Mouse (Mus musculus) ES-E14 (cell line): ENCODE measurements at regions not wholly inside any gene's neighbourhood (a gene's known extent, or its start where the extent isn't known, plus 50 kb on each side); places are given as distances from the start of the nearest gene placed in this dataset.

Experiments used
- DNase-seq: peaks from one replicate; pipeline ENCODE4 v3.0.0-alpha.2; 2013; ENCODE audit warnings: low read depth, low spot score
- H3K27ac ChIP-seq: 2 replicates; pipeline ENCODE4 v1.5.1; 2012; ENCODE audit warnings: low read depth, mild to moderate bottlenecking, low read length, moderate library complexity, mixed read lengths; ENCODE audit not compliant: poor library complexity, insufficient read depth, severe bottlenecking
- H3K36me3 ChIP-seq: 2 replicates; pipeline ENCODE4 v1.6.1; 2012; ENCODE audit warnings: mild to moderate bottlenecking, low read length, moderate library complexity, mixed read lengths; ENCODE audit not compliant: control insufficient read depth, poor library complexity, insufficient read depth, severe bottlenecking
- H3K4me1 ChIP-seq, 2 experiments: fragments of 150-350 bp in 1 of 2; sonication (generic) in 1 of 2; 2 replicates each; pipeline ENCODE4 v1.6.1; 2012; ENCODE audit warnings: low read length in 2 of 2, mild to moderate bottlenecking in 1 of 2, mixed read lengths in 1 of 2; ENCODE audit not compliant: control insufficient read depth in 2 of 2, insufficient read depth in 2 of 2, poor library complexity in 1 of 2
- H3K4me3 ChIP-seq, 2 experiments: fragments of 150-350 bp in 1 of 2; sonication (generic) in 1 of 2; 2 replicates each; pipeline ENCODE4 v1.5.1; 2012; ENCODE audit warnings: low read length in 2 of 2, low read depth in 1 of 2, mild to moderate bottlenecking in 1 of 2, mixed read lengths in 1 of 2; ENCODE audit not compliant: insufficient read depth in 1 of 2, poor library complexity in 1 of 2, severe bottlenecking in 1 of 2
- H3K9ac ChIP-seq: 2 replicates; pipeline ENCODE4 v1.6.1; 2012; ENCODE audit warnings: low read depth, mild to moderate bottlenecking, low read length, mixed read lengths; ENCODE audit not compliant: poor library complexity, insufficient read depth, severe bottlenecking
- H3K9me3 ChIP-seq: fragments of 150-350 bp; sonication (generic); 2 replicates; pipeline ENCODE4 v1.6.1; 2012; ENCODE audit warnings: low read depth, mild to moderate bottlenecking, low read length; ENCODE audit not compliant: control insufficient read depth, insufficient read depth
- CHD2 ChIP-seq: IDR thresholded peaks from 2 replicates; pipeline ENCODE4 v1.6.1; 2014; ENCODE audit warnings: mild to moderate bottlenecking, low read depth, low read length, inconsistent platforms
- HCFC1 ChIP-seq: IDR thresholded peaks from 2 replicates; pipeline ENCODE4 v1.6.1; 2012; ENCODE audit warnings: low read length, inconsistent platforms, borderline replicate concordance; ENCODE audit not compliant: insufficient read depth
- MAFK ChIP-seq: IDR thresholded peaks from 2 replicates; pipeline ENCODE4 v1.6.1; 2014; ENCODE audit warnings: mild to moderate bottlenecking, low read depth, low read length, inconsistent platforms; ENCODE audit not compliant: insufficient read depth
- ZC3H11A ChIP-seq: IDR thresholded peaks from 2 replicates; pipeline ENCODE4 v1.6.1; 2012; ENCODE audit warnings: low read depth, mild to moderate bottlenecking, inconsistent platforms, low read length, borderline replicate concordance
- ZNF384 ChIP-seq: IDR thresholded peaks from 2 replicates; pipeline ENCODE4 v1.6.1; 2012; ENCODE audit warnings: low read depth, low read length, inconsistent platforms
- in situ Hi-C, 2 experiments: fragments of 600-800 bp; cut with MboI; formaldehyde crosslinking; loops; one replicate each; pipeline ENCODE4 v1.15.1; 2025; ENCODE audit warnings: low sequenced_read_pairs in 2 of 2, inconsistent platforms in 1 of 2; ENCODE audit not compliant: unreplicated experiment in 2 of 2

DNA sequence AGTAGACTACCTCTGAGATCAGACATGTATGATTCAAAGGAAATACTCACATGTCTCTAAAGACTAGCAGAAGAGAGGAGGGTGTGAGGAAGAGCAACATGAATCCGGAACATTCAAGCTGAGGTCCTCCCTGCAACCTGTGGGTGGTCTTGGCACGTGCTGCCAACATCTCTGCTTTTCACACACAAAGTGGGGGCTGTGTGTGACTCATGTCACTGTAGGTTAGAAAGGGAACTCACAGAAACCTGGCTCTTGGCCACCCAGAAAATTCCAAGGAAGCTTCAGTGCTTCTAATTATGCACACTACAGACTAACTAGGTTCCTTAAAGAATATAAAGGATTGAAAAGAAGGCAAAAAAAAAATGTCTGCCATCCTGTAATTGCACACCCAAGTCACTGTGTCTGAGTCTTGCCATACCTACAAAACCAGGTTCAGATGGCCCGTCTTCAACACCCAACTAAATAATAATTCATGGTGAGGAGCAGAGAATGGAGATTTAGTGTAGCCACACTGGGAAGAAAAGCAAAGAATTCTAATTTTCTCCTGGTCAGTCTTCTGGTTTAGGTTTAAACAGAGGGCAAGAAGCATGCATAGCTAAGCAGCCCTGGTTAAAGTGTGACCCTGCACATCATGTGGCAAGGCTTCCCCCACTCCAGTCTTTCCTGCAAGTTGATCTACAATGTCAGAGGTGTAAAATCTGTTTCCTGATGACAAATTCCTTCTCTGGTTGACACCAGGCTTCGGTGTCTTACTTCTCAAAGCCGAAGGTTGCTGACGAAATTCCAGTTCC lies 673.8 kb upstream of the Arpp21 start:
- Histone ChIP-seq H3K27ac (no peak overlapping the region), H3K36me3 (no peaks in the 10 kb centered on the region), H3K9ac (no peak overlapping the region), H3K4me3 (no peak overlapping the region), H3K9me3 (no peaks in the 10 kb centered on the region), H3K4me1 (no peaks in the 10 kb centered on the region)
- DNase-seq: no peak
- TF ChIP-seq CHD2 (no peak), ZC3H11A (no peak), MAFK (no peak), ZNF384 (no peak), HCFC1 (no peak)
- in situ Hi-C loops: no loop called here

DNA sequence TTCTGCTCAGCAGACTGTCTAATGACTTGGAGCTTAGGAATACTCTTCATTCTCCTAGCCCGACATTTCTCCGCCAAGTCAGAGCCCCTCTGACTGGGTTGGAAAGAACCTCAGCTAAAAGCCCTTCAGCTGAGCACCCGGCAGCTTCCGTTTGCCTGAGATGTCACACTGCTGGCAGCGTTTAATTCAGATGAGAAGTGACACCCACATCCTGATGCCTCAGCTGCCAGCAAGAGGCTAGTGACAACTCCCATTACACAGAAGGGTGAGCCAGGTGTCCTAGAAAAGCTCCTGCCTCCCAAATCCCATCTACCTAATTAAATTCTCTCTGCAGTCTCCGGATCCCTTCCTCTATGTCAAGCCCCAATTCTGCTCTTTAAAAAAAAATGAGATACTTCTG lies 670.2 kb upstream of the Arpp21 start:
- Histone ChIP-seq H3K9me3 (no peaks in the 10 kb centered on the region), H3K36me3 (no peaks in the 10 kb centered on the region), H3K27ac (no peak overlapping the region), H3K9ac (no peak overlapping the region), H3K4me3 (no peak overlapping the region), H3K4me1 (no peaks in the 10 kb centered on the region)
- TF ChIP-seq HCFC1 (no peak), ZNF384 (no peak), CHD2 (no peak), ZC3H11A (no peak), MAFK (no peak)
- DNase-seq: no peak
- in situ Hi-C loops: no loop called here

GRCm38 (mm10) chr9:112864921-112865320 lies 629.2 kb upstream of the Arpp21 start:
- DNase-seq: no peak
- Histone ChIP-seq H3K9me3 (no peaks in the 10 kb centered on the region), H3K36me3 (no peaks in the 10 kb centered on the region), H3K27ac (no peak overlapping the region), H3K4me1 (no peaks in the 10 kb centered on the region), H3K4me3 (no peak overlapping the region), H3K9ac (no peak overlapping the region)
- in situ Hi-C loops: no loop called here
- TF ChIP-seq ZC3H11A: no peak
- no peak for TF ChIP-seq CHD2
- no peak for TF ChIP-seq ZNF384
- TF ChIP-seq MAFK: no peak
- no peak for TF ChIP-seq HCFC1

DNA sequence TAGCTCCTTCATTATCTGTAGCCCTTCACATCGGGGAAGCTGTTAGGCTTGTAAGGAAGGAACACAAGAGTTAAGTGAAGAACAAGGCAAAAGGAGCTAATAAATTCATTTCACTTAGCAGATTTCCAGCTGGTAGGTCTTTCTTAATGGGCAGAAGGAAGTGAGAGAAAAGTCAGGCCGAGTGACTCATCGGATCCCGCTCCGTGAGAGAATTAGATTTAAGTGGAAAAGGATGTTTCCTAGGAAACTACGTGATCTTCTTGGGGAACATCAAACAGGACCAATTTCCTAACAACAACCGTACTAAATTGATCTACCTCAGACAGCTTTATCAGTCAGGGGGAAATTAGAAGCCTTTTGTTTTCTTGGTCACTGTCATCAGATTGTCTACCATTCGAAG lies 625.4 kb upstream of the Arpp21 start:
- in situ Hi-C loops: no loop called here
- TF ChIP-seq ZNF384: no peak
- no peak for TF ChIP-seq ZC3H11A
- no peak for TF ChIP-seq CHD2
- Histone ChIP-seq H3K9me3 (no peaks in the 10 kb centered on the region), H3K36me3 (no peaks in the 10 kb centered on the region), H3K4me1 (no peaks in the 10 kb centered on the region), H3K27ac (no peak overlapping the region), H3K9ac (no peak overlapping the region), H3K4me3 (no peak overlapping the region)
- no peak for DNase-seq
